Mouse (Mus musculus) heart, adult 9 months (tissue): ENCODE results near the gene Ikzf3.

Source experiments
- DNase-seq, 2 experiments: peaks; one replicate each; pipeline ENCODE4 v3.0.0; 2022; ENCODE audit warnings: low spot score in 2 of 2

The Ikzf3 gene

GRCm38 (mm10) chr11:98448191-98448790, 97.5 kb downstream of the Ikzf3 start:
- no peak for DNase-seq

- no peak for DNase-seq
Observed at GRCm38 (mm10) chr11:98447475-98447834, 98.4 kb downstream of the Ikzf3 start.

GRCm38 (mm10) chr11:98446562-98447474, 99.0 kb downstream of the Ikzf3 start:
- DNase-seq, result no peak

DNA sequence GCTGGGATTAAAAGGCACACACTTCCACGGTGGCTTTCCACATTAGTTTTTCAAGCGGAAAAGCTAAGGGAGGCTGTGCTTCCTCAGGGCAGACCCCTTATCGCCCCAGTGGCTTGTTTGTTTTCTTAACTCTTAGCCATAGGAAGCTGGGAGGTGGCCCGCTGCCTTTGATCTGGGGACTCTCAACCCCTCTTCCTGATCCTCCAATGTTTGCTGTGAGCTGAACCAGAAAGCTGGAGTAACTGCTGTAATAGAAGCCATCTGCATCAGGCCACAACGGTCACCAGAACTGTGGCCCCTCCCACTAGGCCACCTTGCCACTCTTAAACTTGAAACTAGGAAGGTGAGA, 99.6 kb downstream of the Ikzf3 start, which contains the start of gene Grb7:
TSS of gene Grb7 (plus strand) at position 182 of the 349 bp plus-strand sequence.
- no peak for DNase-seq

DNA sequence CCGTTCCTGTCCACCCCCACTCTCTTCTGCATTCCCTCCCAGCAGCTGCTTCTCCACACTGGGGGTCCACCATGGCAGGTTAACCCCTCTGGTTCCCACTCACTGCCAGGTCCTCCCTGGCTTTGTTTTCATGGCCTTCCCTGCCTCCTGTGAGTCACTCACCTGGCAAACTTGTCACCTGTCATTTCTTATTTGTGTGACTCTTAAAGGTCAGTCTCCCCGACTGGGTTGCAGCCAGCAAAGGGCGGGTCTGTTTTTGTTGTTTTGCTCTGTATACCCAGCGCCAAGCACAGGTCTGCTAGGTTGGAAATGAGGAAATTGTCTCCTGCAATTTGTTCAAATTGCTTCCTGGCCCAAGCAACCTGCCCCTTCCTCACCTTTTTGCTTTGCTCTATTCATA, 100.2 kb downstream of the Ikzf3 start:
- DNase-seq, result no peak

DNA sequence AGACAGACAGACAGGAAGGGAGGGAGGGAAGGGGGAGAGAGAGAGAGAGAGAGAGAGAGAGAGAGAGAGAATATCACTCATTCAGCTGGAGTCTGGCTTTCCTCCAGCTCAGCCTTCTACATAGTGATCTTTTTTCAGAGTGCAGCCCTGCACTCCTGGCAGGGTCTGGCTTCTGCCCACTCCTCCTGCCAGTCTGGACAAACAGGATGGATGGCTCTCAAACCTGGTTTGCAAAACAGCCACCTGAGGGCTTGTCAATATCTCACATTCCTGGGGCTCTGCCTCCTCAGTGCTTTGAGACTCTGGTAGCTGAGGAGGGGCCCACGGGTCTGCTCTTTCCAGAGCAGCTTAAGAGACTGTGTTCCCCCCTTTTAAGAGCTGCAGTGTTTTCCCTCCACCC, 100.6 kb downstream of the Ikzf3 start:
- DNase-seq, result no peak

DNA sequence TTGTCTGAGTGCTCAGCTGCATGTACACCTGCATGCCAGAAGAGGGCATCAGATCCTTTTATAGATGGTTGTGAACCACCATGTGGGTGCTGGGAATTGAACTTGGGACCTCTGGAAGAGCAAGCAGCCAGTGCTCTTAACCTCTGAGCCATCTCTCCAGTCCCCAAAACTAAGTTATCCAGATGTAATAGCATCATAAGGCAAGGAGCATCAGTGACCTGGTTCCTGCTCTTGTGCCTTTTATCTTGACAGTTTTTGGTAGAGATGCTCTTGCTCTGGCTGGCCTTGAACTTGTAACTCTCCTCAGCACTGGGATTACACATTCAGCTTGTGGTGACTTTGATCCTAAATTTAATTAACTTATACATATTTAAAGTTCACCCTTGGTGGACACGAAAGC, 102.1 kb downstream of the Ikzf3 start:
- DNase-seq, result no peak

DNA sequence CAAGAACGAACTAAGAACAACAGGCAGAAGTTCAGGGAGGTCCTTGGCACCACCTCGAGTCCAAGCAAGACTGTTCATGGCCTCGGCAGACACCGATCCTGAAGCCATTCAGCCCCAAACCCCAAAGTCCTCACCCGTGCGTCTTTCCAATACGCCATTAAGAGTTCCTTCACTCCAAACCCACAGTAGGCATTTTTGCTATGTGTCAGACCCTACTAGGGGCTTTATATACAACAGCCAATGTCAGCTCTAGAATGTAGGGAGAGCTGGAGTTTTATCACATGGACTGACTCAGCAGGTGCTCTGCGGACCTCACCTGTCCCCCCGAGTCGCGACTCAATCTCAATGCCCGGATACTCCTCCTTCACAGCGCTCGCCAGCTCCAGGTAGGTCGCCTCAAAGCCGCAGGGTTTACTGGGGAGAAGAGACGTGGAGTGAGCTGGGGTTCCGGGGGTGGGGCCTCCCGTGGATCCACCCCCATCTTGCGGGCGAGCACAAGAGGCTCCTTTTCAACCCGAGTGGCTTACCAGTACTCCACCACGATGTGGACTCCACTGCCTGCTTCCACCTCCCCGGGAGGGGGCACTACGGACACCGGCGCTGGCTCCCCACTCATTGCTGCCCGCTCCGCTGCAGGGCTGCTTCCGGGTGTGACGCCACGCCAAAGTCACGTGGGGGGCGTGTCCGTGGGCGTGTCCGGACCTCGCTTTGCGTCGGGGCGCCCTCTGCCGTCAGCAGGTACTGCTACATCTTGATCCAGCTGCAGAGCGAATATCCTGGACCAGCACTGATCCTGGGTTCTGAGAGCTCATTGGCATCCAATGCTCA, 107.3 kb downstream of the Ikzf3 start, which contains the start of gene Mien1:
TSS of gene Mien1 (minus strand) at position 661 of the 828 bp plus-strand sequence.
- peak; percentile 86 to 93 for DNase-seq

- no peak for DNase-seq
Observed at GRCm38 (mm10) chr11:98437441-98437840, 108.4 kb downstream of the Ikzf3 start.

DNA sequence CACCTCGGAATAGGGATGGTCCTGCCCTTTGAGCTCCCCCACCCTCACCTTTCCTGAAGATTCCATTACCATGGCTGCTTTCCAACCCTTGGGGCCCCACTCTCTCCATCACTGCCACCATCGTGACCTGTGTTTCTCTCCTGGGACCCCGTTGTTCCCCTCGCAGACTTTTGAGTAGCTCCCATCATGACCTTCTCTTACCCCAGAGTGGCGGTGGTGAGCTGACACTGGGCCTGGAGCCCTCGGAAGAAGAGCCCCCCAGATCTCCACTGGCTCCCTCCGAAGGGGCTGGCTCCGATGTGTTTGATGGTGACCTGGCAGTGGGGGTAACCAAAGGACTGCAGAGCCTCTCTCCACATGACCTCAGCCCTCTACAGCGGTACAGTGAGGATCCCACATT, 110.1 kb downstream of the Ikzf3 start:
- no peak for DNase-seq

- no peak for DNase-seq
Observed at GRCm38 (mm10) chr11:98431743-98432502, 113.9 kb downstream of the Ikzf3 start.

DNA sequence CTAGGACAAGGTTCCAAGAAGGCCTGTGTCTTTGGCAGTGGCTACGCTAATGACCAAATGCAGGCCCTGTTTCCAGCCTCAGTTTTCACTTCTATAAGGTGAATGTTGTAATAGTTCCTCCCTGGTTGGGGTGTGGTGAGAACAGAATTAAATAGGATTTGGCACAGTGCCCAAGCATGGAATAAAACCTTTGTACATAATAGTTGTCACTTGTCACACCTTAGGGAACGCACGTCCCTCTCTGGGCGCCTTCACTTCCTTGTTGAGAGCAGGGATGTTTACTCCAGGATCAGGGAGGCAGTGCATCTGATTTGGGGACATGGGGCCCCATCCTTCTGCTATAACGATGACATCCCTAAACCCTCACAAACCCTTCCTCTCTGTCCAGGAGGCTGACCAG, 117.4 kb downstream of the Ikzf3 start:
- no peak for DNase-seq

DNA sequence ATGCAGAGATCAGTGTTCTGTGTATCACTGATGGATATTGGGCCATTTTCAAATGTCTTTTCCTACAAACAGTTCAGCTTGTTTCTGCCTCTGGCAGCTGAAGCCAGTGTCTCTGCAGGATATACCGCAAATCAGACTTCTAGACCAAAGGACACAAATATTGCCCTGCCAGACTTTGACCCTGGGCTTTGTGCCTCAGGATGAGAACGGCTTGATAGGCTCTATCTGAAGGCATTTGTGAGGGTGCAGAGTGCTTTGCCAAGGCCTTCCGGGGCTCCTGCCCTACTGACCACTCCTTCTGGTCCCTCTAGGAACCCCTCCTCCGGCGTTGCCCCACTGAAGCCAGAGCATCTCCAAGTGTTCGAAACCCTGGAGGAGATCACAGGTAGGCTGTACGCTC, 119.2 kb downstream of the Ikzf3 start:
- no peak for DNase-seq

GRCm38 (mm10) chr11:98418939-98419547, 126.8 kb downstream of the Ikzf3 start:
- DNase-seq, result no peak

GRCm38 (mm10) chr11:98418273-98418672, 127.6 kb downstream of the Ikzf3 start:
- DNase-seq, result no peak

DNA sequence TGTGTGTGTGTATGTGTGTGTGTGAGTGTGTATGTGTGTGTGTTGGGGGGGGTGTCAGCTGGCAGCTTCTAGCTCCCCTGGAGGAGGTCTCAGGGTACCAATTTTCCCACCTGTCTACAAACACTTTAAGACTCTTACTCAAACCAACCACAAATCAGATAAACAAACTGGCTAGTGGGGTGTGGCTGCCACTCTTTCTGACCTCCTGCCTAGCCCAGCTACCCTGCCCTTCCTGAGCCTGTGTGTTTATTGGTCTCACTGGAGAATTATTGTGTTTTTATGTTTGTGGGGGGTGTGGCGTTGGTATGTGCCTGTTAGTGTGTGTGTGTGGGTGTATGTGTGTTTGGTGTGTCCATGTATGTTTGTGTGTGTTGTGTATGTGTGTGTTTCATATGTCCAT, 128.8 kb downstream of the Ikzf3 start:
- DNase-seq, result no peak
